Mouse (Mus musculus) liver, postnatal 0 days (tissue): ENCODE data around the gene Phactr2.

ENCODE experiments used
- CTCF ChIP-seq: sonication (generic); IDR thresholded peaks from 2 replicates; pipeline ENCODE4 v1.5.1; 2016; ENCODE audit warnings: antibody characterized with exemption, low read depth
- EP300 ChIP-seq: IDR thresholded peaks from 2 replicates; pipeline ENCODE4 v1.6.1; 2016; ENCODE audit warnings: antibody characterized with exemption, low read depth, mild to moderate bottlenecking

DNA sequence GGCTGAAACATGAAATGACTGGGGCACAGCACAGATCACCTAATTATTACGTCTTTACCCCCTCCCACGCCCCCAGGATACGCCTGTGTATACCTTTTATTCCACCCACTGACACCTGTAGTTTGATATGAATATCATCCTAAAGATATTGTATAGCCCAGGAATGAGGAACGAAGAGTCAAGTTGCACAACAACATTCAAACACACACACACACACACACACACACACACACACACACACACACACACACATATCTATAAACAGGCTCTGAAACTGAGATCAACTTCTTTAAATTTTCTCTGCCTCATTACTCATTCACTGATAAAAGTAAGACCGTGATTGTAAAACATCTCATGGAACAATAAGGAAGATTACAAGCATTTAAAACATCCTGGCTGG is 197.9 kb downstream of the Phactr2 start:
- TF ChIP-seq CTCF (no peak), EP300 (no peak)
